Mouse (Mus musculus): ENCODE measurements at regions not wholly inside any gene's neighbourhood (a gene's known extent, or its start where the extent isn't known, plus 50 kb on each side); places are given as distances from the start of the nearest gene placed in this dataset.
A peak's percentile ranks its signal among the peaks of the same experiment; 100 is the strongest.

- 0 out of 2 replicates have a peak, but pooled peaks have one; percentile 28 for ATAC-seq (ENCODE audit: low FRiP score, low read depth)
- Histone ChIP-seq H3K4me3 (peak overlapping the region; percentile 49), H3K9ac (peak overlapping the region; percentile 53), H3K27ac (no peak overlapping the region), H3K27me3 (peaks cover 11% of the 10 kb centered on the region), H3K4me2 (replicated peaks) (peak overlapping the region; percentile 81), H3K9me3 (no peaks in the 10 kb centered on the region), H3K4me1 (peaks cover 5% of the 10 kb centered on the region), H3K36me3 (no peaks in the 10 kb centered on the region)
- WGBS = under 1% methylated on average over 40 of the region's 40 CpGs
Observed at GRCm38 (mm10) chr1:177322745-177323299, 64.8 kb upstream of the Akt3 start.

- Histone ChIP-seq H3K9ac (peak overlapping the region; percentile 53), H3K4me3 (peak overlapping the region; percentile 49), H3K27me3 (peaks cover 11% of the 10 kb centered on the region), H3K27ac (no peak overlapping the region), H3K4me2 (replicated peaks) (peak overlapping the region; percentile 81), H3K9me3 (no peaks in the 10 kb centered on the region), H3K36me3 (no peaks in the 10 kb centered on the region), H3K4me1 (peaks cover 5% of the 10 kb centered on the region)
- WGBS = 6% methylated on average over 6 of the region's 6 CpGs
- ATAC-seq (ENCODE audit: low FRiP score, low read depth) = no peak
Observed at GRCm38 (mm10) chr1:177322307-177322685, 64.3 kb upstream of the Akt3 start.

GRCm38 (mm10) chr1:177321655-177322306, 63.8 kb upstream of the Akt3 start:
- no peaks in the 10 kb centered on the region for H3K9me3 ChIP-seq
- H3K27me3 ChIP-seq = peaks cover 11% of the 10 kb centered on the region
- no peak for ATAC-seq (ENCODE audit: low FRiP score, low read depth)
- H3K4me3 ChIP-seq = no peak overlapping the region
- no peaks in the 10 kb centered on the region for H3K36me3 ChIP-seq
- H3K9ac ChIP-seq = no peak overlapping the region
- no peak overlapping the region for H3K27ac ChIP-seq
- 55% methylated on average over 5 of the region's 5 CpGs for WGBS
- 0 out of 2 replicates have a peak overlapping the region, but pooled peaks have one; percentile 81 for H3K4me2 ChIP-seq (replicated peaks)
- peaks cover 5% of the 10 kb centered on the region for H3K4me1 ChIP-seq

DNA sequence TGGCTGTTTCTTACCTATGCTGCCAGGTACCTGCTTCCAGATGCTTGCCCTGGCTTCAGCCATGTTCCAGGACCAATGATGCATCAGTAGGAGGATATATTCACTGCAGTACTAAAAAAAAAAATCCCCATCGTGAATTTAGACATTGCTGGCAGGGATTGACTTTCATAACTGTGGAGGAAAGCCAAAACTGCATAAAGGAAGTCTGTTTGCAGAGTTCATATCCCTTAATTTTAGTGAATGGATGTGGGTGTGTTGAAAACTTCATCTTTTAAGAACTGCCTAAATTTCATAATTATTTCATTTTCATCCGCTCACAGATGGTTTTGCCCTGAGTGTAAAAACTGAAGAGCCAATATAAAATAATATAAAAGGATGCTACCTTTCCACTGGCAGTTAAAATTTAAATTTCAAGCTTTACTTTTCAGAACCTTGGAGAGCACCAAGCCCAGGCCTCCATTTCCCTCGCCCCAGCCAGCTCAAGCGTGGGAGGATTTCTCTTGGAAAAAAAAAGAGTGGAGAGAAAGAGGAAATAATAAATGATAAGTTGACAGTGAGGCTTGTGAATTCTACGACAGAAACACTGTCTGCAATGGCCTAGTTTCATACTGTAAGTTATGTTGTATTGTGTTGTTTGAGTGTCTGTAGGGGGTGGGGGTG, 50.3 kb upstream of the Akt3 start:
- H3K4me3 ChIP-seq = no peak overlapping the region
- no peak overlapping the region for H3K4me2 ChIP-seq (replicated peaks)
- no peaks in the 10 kb centered on the region for H3K9me3 ChIP-seq
- no peak overlapping the region for H3K27ac ChIP-seq
- ATAC-seq (ENCODE audit: low FRiP score, low read depth) = no peak
- H3K4me1 ChIP-seq = no peaks in the 10 kb centered on the region
- WGBS = 22% methylated on average over 5 of the region's 5 CpGs
- no peak overlapping the region for H3K9ac ChIP-seq
- H3K36me3 ChIP-seq = no peaks in the 10 kb centered on the region
- H3K27me3 ChIP-seq = no peaks in the 10 kb centered on the region
